In the genomic region with DNA sequence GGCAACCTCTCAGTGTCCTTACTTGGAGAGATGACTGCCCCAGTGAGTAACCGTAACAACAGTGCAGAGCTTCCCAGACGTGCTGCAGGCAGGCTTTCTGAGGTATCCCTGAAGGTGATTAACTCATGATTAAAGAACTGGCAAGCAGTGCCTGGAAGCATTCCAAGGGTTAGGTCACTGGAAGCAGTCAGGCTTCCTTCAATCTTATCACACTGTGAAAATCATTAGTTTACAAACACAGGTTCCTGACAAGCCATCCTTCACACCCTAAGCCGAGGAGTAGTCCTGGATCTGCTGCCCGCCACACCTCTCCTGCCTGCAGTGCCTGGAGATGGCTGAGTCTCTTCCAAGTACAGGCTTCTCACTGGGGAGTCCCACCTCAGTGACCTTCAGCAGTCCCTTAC, we compare ENCODE assay signal across 13 mouse cellular contexts.
A peak's percentile ranks its signal among the peaks of the same experiment; 100 is the strongest.
DNase-seq lines count a peak whose midpoint lies in the region; ATAC-seq and TF ChIP-seq lines count a peak whose summit lies in the region.
"Had no signal": no experiment of that assay in that cellular context is flagged by ENCODE, and none has a peak within 500 bp of the region (broad histone marks: within the 10 kb centered on the region; RNA-seq: fewer than 3 reads in every experiment).

No protein-coding gene starts in this region.

- no peaks in the 10 kb centered on the region; the same call in 1 of the 2 replicates for H3K27me3 ChIP-seq in cerebellum, adult 2 months (ENCODE audit: control insufficient read depth, insufficient read depth, low read length)
- no peaks in the 10 kb centered on the region for H3K27me3 ChIP-seq in heart, postnatal 0 days (ENCODE audit: control insufficient read depth, insufficient read depth, low read length)
- no peaks in the 10 kb centered on the region for H3K27me3 ChIP-seq in midbrain, embryonic 11.5 days (ENCODE audit: control insufficient read depth, insufficient read depth, low read length)
- H3K27me3 ChIP-seq: midbrain, embryonic 12.5 days had no signal

- H3K4me1 ChIP-seq in cerebellum, adult 2 months (ENCODE audit: control insufficient read depth, insufficient read depth, low read length) = no peaks in the 10 kb centered on the region
- H3K4me1 ChIP-seq in heart, postnatal 0 days (ENCODE audit: control insufficient read depth, insufficient read depth) = peaks cover 27% of the 10 kb centered on the region
- no peaks in the 10 kb centered on the region for H3K4me1 ChIP-seq in midbrain, embryonic 11.5 days (ENCODE audit: control insufficient read depth, insufficient read depth, low read length)

- H3K4me2 ChIP-seq in heart, postnatal 0 days (ENCODE audit: low read depth, low read length) = peak overlapping the region; percentile 2; the same call in 1 of the 2 replicates
- H3K4me2 ChIP-seq in midbrain, embryonic 11.5 days = no peak overlapping the region
- H3K4me2 ChIP-seq: hindbrain, embryonic 14.5 days; midbrain, embryonic 12.5 days had no signal

- no peak overlapping the region for H3K4me3 ChIP-seq in cerebellum, adult 2 months (replicated peaks; ENCODE audit: insufficient read depth, low read depth, low read length)
- no peak overlapping the region for H3K4me3 ChIP-seq in heart, postnatal 0 days (ENCODE audit: low read depth, low read length)
- no peak overlapping the region for H3K4me3 ChIP-seq in midbrain, embryonic 11.5 days (ENCODE audit: low read depth, low read length)
- H3K4me3 ChIP-seq: erythroblast, embryonic 14.5 days; midbrain, embryonic 12.5 days had no signal

- DNase-seq in cerebellum, postnatal 10 days = peak; percentile 48 to 58
- DNase-seq in cerebellum, adult 2 months = no peak
- peak; percentile 36 for DNase-seq in retina, postnatal 1 day
- no peak for DNase-seq in retina, embryonic 14.5 days (ENCODE audit: low spot score)
- peak; percentile 67 for DNase-seq in heart, postnatal 0 days (ENCODE audit: low spot score)
- DNase-seq in yolk sac, embryonic 10.5 days (ENCODE audit: low spot score) = peak; percentile 14
- no peak for DNase-seq in layer of hippocampus, postnatal 36 days
- DNase-seq in midbrain, embryonic 11.5 days (ENCODE audit: low spot score, missing footprints) = no peak
- DNase-seq: cerebellum, adult 11-12 months; liver, postnatal 0 days had no signal

- 23% methylated on average over 4 of the region's 4 CpGs for WGBS in cerebellum, adult 2 months
- WGBS in heart, postnatal 0 days = 15% methylated on average over 4 of the region's 4 CpGs
- 61% methylated on average over 4 of the region's 4 CpGs for WGBS in midbrain, embryonic 11.5 days

- ATAC-seq in heart, postnatal 0 days (ENCODE audit: insufficient read depth, low read depth) = peak; percentile 89
- ATAC-seq in midbrain, embryonic 11.5 days (ENCODE audit: low FRiP score) = no peak
- ATAC-seq: liver, postnatal 0 days had no signal

- H3K36me3 ChIP-seq in heart, postnatal 0 days (replicated peaks; ENCODE audit: control insufficient read depth, insufficient read depth, low read length) = 0 out of 2 replicates have a peak, but pooled peaks cover 1% of the 10 kb centered on the region
- no peaks in the 10 kb centered on the region for H3K36me3 ChIP-seq in midbrain, embryonic 11.5 days (ENCODE audit: control insufficient read depth, insufficient read depth, low read length)
- H3K36me3 ChIP-seq: midbrain, embryonic 12.5 days had no signal

- no peaks in the 10 kb centered on the region for H3K9me3 ChIP-seq in heart, postnatal 0 days (replicated peaks; ENCODE audit: control insufficient read depth, low read length)
- no peaks in the 10 kb centered on the region for H3K9me3 ChIP-seq in midbrain, embryonic 11.5 days (ENCODE audit: control insufficient read depth, low read length)
- H3K9me3 ChIP-seq: midbrain, embryonic 12.5 days had no signal

- no peak overlapping the region for H3K9ac ChIP-seq in heart, postnatal 0 days (replicated peaks; ENCODE audit: low read depth, low read length)
- no peak overlapping the region for H3K9ac ChIP-seq in midbrain, embryonic 11.5 days (ENCODE audit: low read length)
- H3K9ac ChIP-seq: hindbrain, embryonic 14.5 days; liver, postnatal 0 days; midbrain, embryonic 12.5 days had no signal

- 0 out of 2 replicates have a peak, but pooled peaks have one; percentile 31 for TF ChIP-seq EP300 in heart, postnatal 0 days (IDR thresholded peaks at IDR 0.05; ENCODE audit: low read depth)

- no peak for TF ChIP-seq POLR2A in cerebellum, adult 2 months (IDR thresholded peaks at IDR 0.05; ENCODE audit: borderline replicate concordance, insufficient read depth, low read length)

- no peak for TF ChIP-seq CTCF in cerebellum, adult 2 months (IDR thresholded peaks at IDR 0.05; ENCODE audit: borderline replicate concordance, insufficient read depth, low read depth, low read length)
- TF ChIP-seq CTCF in heart, postnatal 0 days (IDR thresholded peaks at IDR 0.05; ENCODE audit: low read depth) = no peak

- no peak overlapping the region for H3K27ac ChIP-seq in cerebellum, adult 2 months (ENCODE audit: insufficient read depth, low read length)
- peak overlapping the region; percentile 70 for H3K27ac ChIP-seq in heart, postnatal 0 days (ENCODE audit: low read depth)
- H3K27ac ChIP-seq in midbrain, embryonic 11.5 days (ENCODE audit: low read depth, low read length) = no peak overlapping the region
- H3K27ac ChIP-seq: hindbrain, embryonic 14.5 days; midbrain, embryonic 12.5 days had no signal

Comparison
In these comparisons a context has a peak if more than half of its experiments do, and no peak if none do; other contexts are left out.
1. DNase-seq: peak in cerebellum, postnatal 10 days (2 of 2), retina, postnatal 1 day (single experiment), heart, postnatal 0 days (single experiment) and yolk sac, embryonic 10.5 days (single experiment); none in cerebellum, adult 2 months (0 of 2), retina, embryonic 14.5 days (single experiment), layer of hippocampus, postnatal 36 days (0 of 2) and midbrain, embryonic 11.5 days (single experiment).